Mouse (Mus musculus) megakaryocyte, embryonic 14.5 days (primary cell): ENCODE measurements at regions not wholly inside any gene's neighbourhood (a gene's known extent, or its start where the extent isn't known, plus 50 kb on each side); places are given as distances from the start of the nearest gene placed in this dataset.

Experiments used
- FLI1 ChIP-seq: IDR thresholded peaks from 2 replicates; pipeline ENCODE4 v1.6.1; 2012; ENCODE audit warnings: low read length, inconsistent platforms, mixed read lengths
- GATA1 ChIP-seq: IDR thresholded peaks from 3 replicates; pipeline ENCODE4 v1.6.1; 2012; ENCODE audit warnings: mixed read lengths, low read length, inconsistent platforms, borderline replicate concordance

DNA sequence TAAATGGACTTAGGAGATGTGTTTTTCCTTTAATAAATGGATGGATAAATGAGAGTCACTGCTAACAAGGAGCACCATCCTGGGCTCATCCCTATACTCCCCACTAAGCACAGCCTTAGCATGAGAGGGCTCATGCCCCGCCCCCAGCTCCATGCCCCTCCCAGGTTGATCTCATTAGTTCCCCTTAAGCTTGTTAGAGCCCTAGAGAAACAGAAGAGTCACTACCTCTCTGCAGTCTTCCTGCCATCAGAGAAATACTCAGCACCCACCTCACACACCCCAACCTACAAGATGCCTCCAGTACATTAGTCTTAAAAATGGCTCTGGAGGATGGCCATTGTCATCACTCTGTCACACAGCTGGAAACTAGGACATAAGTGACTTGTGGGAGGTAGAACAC, 202.8 kb upstream of the Hnrnpa3 start:
- TF ChIP-seq GATA1 = no peak
- no peak for TF ChIP-seq FLI1
